Mouse (Mus musculus): ENCODE measurements around the gene Ccdc152.

GRCm38 (mm10) chr15:3259025-3259424 is 44.3 kb downstream of the Ccdc152 start:
- TF ChIP-seq CTCF (IDR thresholded peaks at IDR 0.05; ENCODE audit: control insufficient read depth, insufficient read depth, insufficient read length) (no peak), FOSL1 (IDR thresholded peaks at IDR 0.05; ENCODE audit: insufficient read depth, low read length, poor library complexity, severe bottlenecking) (no peak), MAX (IDR thresholded peaks at IDR 0.05) (no peak), USF1 (IDR thresholded peaks at IDR 0.05; ENCODE audit: low read depth) (no peak), MYOG (IDR thresholded peaks at IDR 0.05; ENCODE audit: control insufficient read depth, extremely low read depth, insufficient read length) (no peak)
